Mouse (Mus musculus) liver, embryonic 14.5 days (tissue): ENCODE data around the gene Midn. TPM values are rescaled to one million over a fixed set of nuclear protein-coding genes. Genes with fewer than 3 reads are reported as not detected.

Experiments used
- ATAC-seq: fragments of 200-750 bp; cut with Nextera tagmentation; 2 replicates; pipeline ENCODE4 v1.8.0; 2017; ENCODE audit warnings: moderate number of reproducible peaks, mild to moderate bottlenecking, moderate library complexity; ENCODE audit not compliant: insufficient read depth
- DNase-seq, 3 experiments: peaks; one replicate each; pipeline ENCODE4 v3.0.0-alpha.2; 2012 to 2013; ENCODE audit warnings: low read depth in 3 of 3, low spot score in 3 of 3
- H3K27ac ChIP-seq: fragments of 300-500 bp; sonication (generic); 2 replicates; pipeline ENCODE4 v1.5.1; 2014; ENCODE audit warnings: moderate library complexity, mild to moderate bottlenecking, control low read depth, inconsistent platforms
- H3K27me3 ChIP-seq: fragments of 300-500 bp; sonication (generic); 2 replicates; pipeline ENCODE4 v1.6.1; 2014; ENCODE audit warnings: mild to moderate bottlenecking, low read length, moderate library complexity; ENCODE audit not compliant: control insufficient read depth, insufficient read depth
- H3K36me3 ChIP-seq: fragments of 300-500 bp; sonication (generic); replicated peaks from 2 replicates; pipeline ENCODE4 v1.6.1; 2014; ENCODE audit warnings: low read depth; ENCODE audit not compliant: control insufficient read depth, insufficient read depth
- H3K4me1 ChIP-seq, 2 experiments: fragments of 200-500 bp in 1 of 2; fragments of 300-500 bp in 1 of 2; sonication (generic) in 1 of 2; replicated peaks; 2 replicates each; pipeline ENCODE4 v1.6.1; 2012 to 2014; ENCODE audit warnings: antibody characterized with exemption in 1 of 2, inconsistent platforms in 1 of 2, low read length in 1 of 2; ENCODE audit not compliant: control insufficient read depth in 2 of 2, insufficient read depth in 2 of 2
- H3K4me2 ChIP-seq: fragments of 300-500 bp; sonication (generic); 2 replicates; pipeline ENCODE4 v1.6.1; 2014; ENCODE audit warnings: low read depth, mild to moderate bottlenecking, control low read depth, moderate library complexity
- H3K4me3 ChIP-seq, 2 experiments: fragments of 200-500 bp in 1 of 2; fragments of 300-500 bp in 1 of 2; sonication (generic) in 1 of 2; 2 replicates each; pipeline ENCODE4 v1.5.1; 2012 to 2014; ENCODE audit warnings: low read depth in 2 of 2, low read length in 2 of 2, mild to moderate bottlenecking in 2 of 2, control low read depth in 1 of 2, inconsistent platforms in 1 of 2, moderate library complexity in 1 of 2; ENCODE audit not compliant: insufficient read depth in 1 of 2
- H3K9ac ChIP-seq: fragments of 300-500 bp; sonication (generic); replicated peaks from 2 replicates; pipeline ENCODE4 v1.6.1; 2014; ENCODE audit warnings: mild to moderate bottlenecking, control low read depth, moderate library complexity
- H3K9me3 ChIP-seq: fragments of 300-500 bp; sonication (generic); 2 replicates; pipeline ENCODE4 v1.6.1; 2016; ENCODE audit warnings: low read length, mixed read lengths; ENCODE audit not compliant: control insufficient read depth
- CTCF ChIP-seq: IDR thresholded peaks from 2 replicates; pipeline ENCODE4 v1.5.1; 2016; ENCODE audit warnings: antibody characterized with exemption, low read depth, control low read depth
- EP300 ChIP-seq: IDR thresholded peaks from 2 replicates; pipeline ENCODE4 v1.6.1; 2016; ENCODE audit warnings: antibody characterized with exemption, low read depth
- WGBS: fragments of 180-500 bp; shearing (Covaris S2); extraction: QIAGEN DNeasy Blood & Tissue Kit; methylation state at CpG from one replicate; pipeline ENCODE4 v1.1.7; 2014; ENCODE audit not compliant: insufficient replicate concordance; 5-methylcytosine and 5-hydroxymethylcytosine counted together
- polyA plus RNA-seq, 2 experiments: library from polyadenylated mRNA; depleted of rRNA in 1 of 2; stranded (reverse) in 1 of 2; unstranded in 1 of 2; fragments of >200 nt; fragmentation: Nextera tagmentation in 1 of 2; extraction: Ambion mirVana in 1 of 2; gene quantifications; 2 replicates each; pipeline versions ENCODE4 v1.2.1 to v1.2.3; 2012 to 2014

The Midn gene
- polyA plus RNA-seq, 2 experiments: 5.1 to 9.1 TPM

DNA sequence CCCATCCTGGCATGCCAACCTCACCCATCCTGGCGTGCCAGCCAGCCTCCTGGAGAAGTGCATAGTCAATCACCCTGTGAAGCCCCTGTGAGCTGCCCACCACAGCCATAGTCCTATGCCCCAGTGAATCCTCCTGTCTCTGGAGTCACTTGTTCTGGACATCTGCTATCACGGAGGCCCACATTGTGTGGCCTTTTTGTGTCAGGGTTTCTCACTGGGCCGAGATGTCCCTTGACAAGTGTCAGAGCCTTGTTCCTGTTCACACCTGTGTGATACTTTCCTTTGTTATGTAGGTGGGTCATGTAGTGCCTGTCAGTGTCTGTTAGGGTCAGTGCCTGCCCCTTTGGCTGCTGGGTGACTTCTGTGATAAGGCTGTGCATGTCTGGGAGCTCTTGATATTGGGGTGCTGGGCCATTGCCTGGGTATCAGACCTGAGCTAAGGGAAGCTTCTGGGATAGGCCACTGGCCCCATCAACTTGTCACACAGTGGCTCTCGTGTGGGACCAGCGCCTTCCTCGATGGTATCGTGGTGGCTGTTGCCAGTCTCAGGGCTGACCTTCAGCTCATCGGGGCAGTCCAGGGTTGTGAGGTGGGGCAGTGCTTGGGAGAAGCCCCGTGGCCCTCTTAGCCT, 24.0 kb upstream of the Midn start:
- DNase-seq (peak in 1 of 3 experiments; percentile 71), ATAC-seq (peak; percentile 87)
- Histone ChIP-seq H3K4me1 (peaks cover 35 to 41% of the 10 kb centered on the region in 2 experiments), H3K36me3 (peaks cover 85% of the 10 kb centered on the region), H3K4me2 (peak overlapping the region; percentile 69), H3K4me3 (peak overlapping the region in 1 of 2 experiments; percentile 34; a peak in 2 of 4 replicates), H3K9me3 (no peaks in the 10 kb centered on the region), H3K27ac (peak overlapping the region; percentile 86), H3K27me3 (no peaks in the 10 kb centered on the region), H3K9ac (peak overlapping the region; percentile 61)
- peak; percentile 80 for TF ChIP-seq EP300
- no peak for TF ChIP-seq CTCF
- whole genome bisulfite sequencing: 39% methylated on average over 9 of the region's 9 CpGs

DNA sequence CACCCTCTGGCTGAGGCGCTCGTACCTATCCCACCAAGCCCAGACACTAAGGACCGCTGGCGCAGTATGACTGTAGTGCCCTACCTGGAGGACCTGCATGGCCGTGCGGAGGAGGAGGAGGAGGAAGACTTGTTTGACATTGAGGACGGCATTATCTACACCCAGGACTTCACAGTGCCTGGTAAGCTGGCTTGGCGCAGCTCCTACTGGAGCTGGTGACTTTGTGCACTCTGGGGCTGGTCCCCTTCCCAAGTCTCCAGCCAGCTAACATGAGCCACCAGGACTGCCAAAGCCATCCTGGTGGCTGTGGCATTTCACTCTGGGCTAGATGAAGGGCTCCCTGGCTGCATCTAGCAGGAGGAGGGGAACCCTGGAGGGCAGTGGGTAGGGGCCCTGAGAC, 20.2 kb upstream of the Midn start:
- Histone ChIP-seq H3K9ac (no peak overlapping the region), H3K36me3 (peaks cover 77% of the 10 kb centered on the region), H3K27ac (no peak overlapping the region), H3K4me3 (no peak overlapping the region), H3K27me3 (no peaks in the 10 kb centered on the region), H3K9me3 (no peaks in the 10 kb centered on the region), H3K4me2 (no peak overlapping the region), H3K4me1 (peaks cover 32 to 35% of the 10 kb centered on the region in 2 experiments)
- ATAC-seq (no peak), DNase-seq (no peak)
- no peak for TF ChIP-seq EP300
- 92% methylated on average over 8 of the region's 8 CpGs for WGBS

DNA sequence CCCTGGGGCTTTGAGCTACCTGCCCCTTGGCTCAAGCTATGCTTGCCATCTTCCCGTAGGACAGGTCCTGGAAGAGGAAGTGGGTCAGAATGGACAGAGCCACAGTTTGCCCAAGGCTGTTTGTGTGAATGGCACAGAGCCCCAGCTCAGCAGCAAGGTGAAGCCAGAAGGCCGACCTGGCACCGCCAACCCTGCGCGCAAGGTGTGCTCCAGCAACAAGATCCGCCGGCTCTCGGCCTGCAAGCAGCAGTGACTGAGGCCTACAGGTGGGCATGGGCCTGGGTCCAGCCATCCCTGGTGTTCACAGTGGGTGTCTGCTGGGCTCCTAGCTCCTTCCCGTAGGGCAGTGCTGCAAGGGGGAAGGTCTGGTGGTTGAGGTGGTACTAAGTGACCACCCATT, 18.2 kb upstream of the Midn start:
- no peak for DNase-seq
- Histone ChIP-seq H3K27me3 (no peaks in the 10 kb centered on the region), H3K4me2 (no peak overlapping the region), H3K36me3 (peaks cover 66% of the 10 kb centered on the region), H3K4me1 (peaks cover 13 to 15% of the 10 kb centered on the region in 2 experiments), H3K9me3 (no peaks in the 10 kb centered on the region), H3K27ac (no peak overlapping the region), H3K4me3 (no peak overlapping the region), H3K9ac (no peak overlapping the region)
- no peak for TF ChIP-seq CTCF
- TF ChIP-seq EP300: no peak
- WGBS: 85% methylated on average over 9 of the region's 9 CpGs
- no peak for ATAC-seq

DNA sequence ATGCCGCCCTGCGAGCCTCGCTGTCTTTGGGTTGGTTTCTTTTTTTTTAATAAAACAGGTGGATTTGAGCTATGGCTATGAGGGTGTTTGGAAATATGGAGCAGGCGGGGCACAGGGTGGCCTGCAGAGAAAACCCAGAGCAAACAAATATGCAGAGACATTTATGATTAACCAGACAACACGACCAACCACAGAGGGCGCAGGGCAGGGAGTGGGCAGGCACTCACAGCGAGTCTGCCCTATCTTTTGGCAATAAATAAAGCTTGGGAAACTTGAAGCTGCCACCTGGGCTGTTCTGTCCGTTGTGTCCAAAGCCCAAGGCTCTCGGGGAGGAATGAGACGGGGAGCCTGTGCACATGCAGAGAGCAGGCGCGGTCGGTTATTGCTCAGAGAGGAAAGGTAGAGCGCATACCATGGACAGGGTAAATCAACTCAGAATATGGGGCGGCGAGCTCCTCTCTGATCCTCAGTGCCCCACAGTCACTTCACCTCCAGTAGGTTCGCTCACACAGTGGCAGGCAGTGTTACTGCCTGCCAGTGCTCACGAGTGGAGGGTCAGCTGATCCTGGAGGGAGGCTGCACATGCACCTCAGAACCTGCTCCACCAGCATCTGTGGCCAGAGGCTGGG, 17.6 kb upstream of the Midn start:
- ATAC-seq (no peak), DNase-seq (no peak)
- TF ChIP-seq EP300: no peak
- TF ChIP-seq CTCF: no peak
- Histone ChIP-seq H3K9ac (no peak overlapping the region), H3K27me3 (no peaks in the 10 kb centered on the region), H3K4me1 (peaks cover 10 to 12% of the 10 kb centered on the region in 2 experiments), H3K4me3 (no peak overlapping the region), H3K9me3 (no peaks in the 10 kb centered on the region), H3K27ac (no peak overlapping the region), H3K36me3 (peaks cover 60% of the 10 kb centered on the region), H3K4me2 (no peak overlapping the region)
- WGBS: 80% methylated on average over 18 of the region's 18 CpGs

DNA sequence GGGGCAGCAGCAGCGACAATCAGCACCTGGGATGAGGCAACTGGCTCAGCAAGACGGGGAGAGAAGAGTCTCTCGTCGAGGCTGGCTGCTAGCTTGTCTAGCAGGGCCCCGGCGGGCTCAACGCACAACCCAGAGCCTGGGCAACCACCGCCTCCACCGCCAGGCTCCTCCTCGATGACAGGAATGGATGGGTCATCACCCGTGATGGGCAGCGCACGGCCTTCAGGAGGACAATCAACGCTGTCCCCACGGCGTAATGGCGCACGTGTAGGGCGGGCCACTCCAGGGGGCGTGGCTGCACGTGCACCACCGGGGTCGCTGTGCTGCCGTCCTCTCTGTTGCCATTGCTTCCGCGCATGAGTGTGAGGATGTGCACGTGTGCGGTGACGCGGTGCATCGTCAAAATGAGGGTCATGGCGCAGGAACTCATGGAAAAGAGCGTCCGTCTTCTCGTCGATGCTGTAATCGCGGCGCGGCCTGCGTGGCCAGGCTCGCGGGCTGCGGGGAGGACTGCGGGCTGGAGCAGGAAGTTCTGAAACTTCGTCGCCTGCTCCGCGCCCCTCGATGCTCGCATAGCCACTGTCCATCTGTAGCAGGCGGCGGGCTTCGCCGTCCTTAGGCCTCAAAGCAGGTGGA, 16.6 kb upstream of the Midn start:
- peaks cover 50% of the 10 kb centered on the region for H3K36me3 ChIP-seq
- no peak overlapping the region for H3K4me2 ChIP-seq

More for the DNA sequence above, 16.6 kb upstream of the Midn start:
- WGBS: 38% methylated on average over 55 of the region's 55 CpGs
- Histone ChIP-seq H3K27ac (no peak overlapping the region), H3K27me3 (peaks cover 3% of the 10 kb centered on the region; the same call in 1 of the 2 replicates), H3K4me1 (peaks cover 6% of the 10 kb centered on the region in 2 experiments; a peak in 3 of 4 replicates), H3K9ac (no peak overlapping the region), H3K9me3 (no peaks in the 10 kb centered on the region), H3K4me3 (no peak overlapping the region)
- ATAC-seq: no peak
- DNase-seq: no peak
- TF ChIP-seq EP300: no peak
- no peak; the same call in 1 of the 2 replicates for TF ChIP-seq CTCF
